23 mouse cellular contexts compared by ENCODE assay signal in genomic region chr10:59664765-59665164, GRCm38 (mm10). TPM values are rescaled to one million over a fixed set of nuclear protein-coding genes. Genes with fewer than 3 reads are reported as not detected.
"Had no signal": no experiment of that assay in that cellular context is flagged by ENCODE, and none has a peak within 500 bp of the region (broad histone marks: within the 10 kb centered on the region; RNA-seq: fewer than 3 reads in every experiment).

No protein-coding gene starts in this region.

- DNase-seq: retina, postnatal 1 day; right cerebral cortex, adult 18-20 months; right cerebral cortex, postnatal 14 days; right cerebral cortex, postnatal 25 days; right cerebral cortex, postnatal 4 days; spleen, adult 18-20 months; thymus, adult 18-20 months; thymus, adult 2 months; thymus, postnatal 14 days; thymus, postnatal 25 days; thymus, postnatal 4 days had no signal

- H3K27ac ChIP-seq: neural tube, embryonic 13.5 days; neural tube, embryonic 15.5 days; stomach, embryonic 15.5 days; stomach, postnatal 0 days had no signal

- H3K4me1 ChIP-seq: neural tube, embryonic 13.5 days had no signal

- H3K9ac ChIP-seq: neural tube, embryonic 13.5 days; neural tube, embryonic 15.5 days; stomach, embryonic 15.5 days had no signal

- H3K4me2 ChIP-seq: neural tube, embryonic 13.5 days; neural tube, embryonic 15.5 days; stomach, embryonic 15.5 days had no signal

- H3K9me3 ChIP-seq: neural tube, embryonic 13.5 days; neural tube, embryonic 15.5 days; stomach, embryonic 15.5 days had no signal

- H3K36me3 ChIP-seq: neural tube, embryonic 13.5 days; neural tube, embryonic 15.5 days; stomach, embryonic 15.5 days had no signal

- H3K27me3 ChIP-seq: neural tube, embryonic 13.5 days; neural tube, embryonic 15.5 days; stomach, embryonic 15.5 days had no signal

- H3K4me3 ChIP-seq: neural tube, embryonic 13.5 days; neural tube, embryonic 15.5 days; stomach, embryonic 15.5 days had no signal

RNA-seq across cellular contexts. Expression of gene Gm10322, which starts 48.9 kb away (rescaled TPM):
- total RNA-seq: neutrophil, adult 5-6 weeks had no signal
- polyA plus RNA-seq: neural tube, embryonic 13.5 days; neural tube, embryonic 14.5 days; neural tube, embryonic 15.5 days; small intestine, adult 2 months; spleen, adult 2 months; stomach, embryonic 14.5 days; stomach, embryonic 15.5 days; stomach, embryonic 16.5 days; stomach, postnatal 0 days; testis, adult 2 months; thymus, postnatal 0 days had no signal
